Mouse (Mus musculus) limb, embryonic 14.5 days (tissue): ENCODE measurements around the gene Svep1. TPM values are rescaled to one million over a fixed set of nuclear protein-coding genes. Genes with fewer than 3 reads are reported as not detected.
A peak's percentile ranks its signal among the peaks of the same experiment; 100 is the strongest.

Source experiments
- ATAC-seq: fragments of 200-750 bp; cut with Nextera tagmentation; 2 replicates; pipeline ENCODE4 v1.8.0; 2017; ENCODE audit warnings: low read depth, moderate number of reproducible peaks, moderate TSS enrichment; ENCODE audit not compliant: low FRiP score
- DNase-seq: peaks from one replicate; pipeline ENCODE4 v3.0.0-alpha.2; 2015; ENCODE audit warnings: low spot score
- H3K27ac ChIP-seq: fragments of 300-500 bp; sonication (generic); replicated peaks from 2 replicates; pipeline ENCODE4 v1.5.1; 2014; ENCODE audit warnings: low read depth, mild to moderate bottlenecking, low read length, moderate library complexity, mixed read lengths
- H3K27me3 ChIP-seq: fragments of 300-500 bp; sonication (generic); 2 replicates; pipeline ENCODE4 v1.6.1; 2014; ENCODE audit warnings: low read length, mixed read lengths; ENCODE audit not compliant: control insufficient read depth, insufficient read depth
- H3K36me3 ChIP-seq: fragments of 300-500 bp; sonication (generic); 2 replicates; pipeline ENCODE4 v1.6.1; 2014; ENCODE audit warnings: mild to moderate bottlenecking, low read length, moderate library complexity, mixed read lengths; ENCODE audit not compliant: control insufficient read depth, insufficient read depth
- H3K4me1 ChIP-seq: fragments of 300-500 bp; sonication (generic); 2 replicates; pipeline ENCODE4 v1.6.1; 2014; ENCODE audit warnings: antibody characterized with exemption, low read length, mixed read lengths; ENCODE audit not compliant: control insufficient read depth, insufficient read depth
- H3K4me2 ChIP-seq: fragments of 300-500 bp; sonication (generic); replicated peaks from 2 replicates; pipeline ENCODE4 v1.6.1; 2014; ENCODE audit warnings: low read depth, mild to moderate bottlenecking, low read length, moderate library complexity; ENCODE audit not compliant: severe bottlenecking
- H3K4me3 ChIP-seq: fragments of 300-500 bp; sonication (generic); replicated peaks from 2 replicates; pipeline ENCODE4 v1.5.1; 2014; ENCODE audit warnings: low read length
- H3K9ac ChIP-seq: fragments of 300-500 bp; sonication (generic); 2 replicates; pipeline ENCODE4 v1.6.1; 2014; ENCODE audit warnings: mild to moderate bottlenecking, low read depth, low read length, moderate library complexity; ENCODE audit not compliant: severe bottlenecking
- H3K9me3 ChIP-seq: fragments of 300-500 bp; sonication (generic); 2 replicates; pipeline ENCODE4 v1.6.1; 2016; ENCODE audit warnings: low read length; ENCODE audit not compliant: control insufficient read depth
- POLR2A ChIP-seq: fragments of 200-500 bp; IDR thresholded peaks from 2 replicates; pipeline ENCODE4 v1.8.0; 2012; ENCODE audit warnings: inconsistent platforms, mild to moderate bottlenecking, moderate library complexity, borderline replicate concordance; ENCODE audit not compliant: insufficient read depth, insufficient read length; ENCODE audit errors: extremely low read depth
- WGBS: fragments of 180-500 bp; shearing (Covaris S2); extraction: QIAGEN DNeasy Blood & Tissue Kit; methylation state at CpG from one replicate; pipeline ENCODE4 v1.1.7; 2014; 5-methylcytosine and 5-hydroxymethylcytosine counted together
- polyA plus RNA-seq, 2 experiments: library from polyadenylated mRNA; depleted of rRNA in 1 of 2; stranded (reverse) in 1 of 2; unstranded in 1 of 2; fragments of >200 nt; fragmentation: Nextera tagmentation in 1 of 2; extraction: Ambion mirVana in 1 of 2; gene quantifications; 2 replicates each; pipeline versions ENCODE4 v1.2.1 to v1.2.3; 2012 to 2014

The Svep1 gene
- polyA plus RNA-seq, 2 experiments = 7.7 to 11.0 TPM

DNA sequence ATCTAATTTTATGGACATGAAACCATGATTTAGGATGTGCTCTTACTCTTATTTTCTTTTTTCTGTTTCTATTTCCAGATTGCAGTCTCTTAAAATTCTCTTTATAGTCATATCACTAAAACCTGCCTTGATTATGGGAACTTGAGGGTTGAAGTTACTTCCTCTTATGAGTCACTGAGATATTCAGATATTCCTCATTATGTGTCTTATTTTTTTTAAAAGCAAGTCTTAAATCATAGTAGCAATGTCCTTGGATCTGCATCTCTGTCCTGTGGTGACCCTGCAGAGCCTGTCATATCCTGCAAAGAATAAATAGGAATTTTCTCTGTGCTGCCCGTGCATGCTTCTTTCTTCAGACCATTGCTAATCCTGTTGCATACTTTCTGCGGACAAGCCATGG, 166.6 kb downstream of the Svep1 start:
- ATAC-seq = no peak
- Histone ChIP-seq H3K4me2 (no peak overlapping the region), H3K9ac (no peak overlapping the region), H3K27me3 (no peaks in the 10 kb centered on the region), H3K36me3 (no peaks in the 10 kb centered on the region), H3K9me3 (no peaks in the 10 kb centered on the region), H3K27ac (no peak overlapping the region), H3K4me1 (no peaks in the 10 kb centered on the region), H3K4me3 (no peak overlapping the region)
- TF ChIP-seq POLR2A = no peak
- no peak for DNase-seq
- 90% methylated on average over 2 of the region's 2 CpGs for WGBS

DNA sequence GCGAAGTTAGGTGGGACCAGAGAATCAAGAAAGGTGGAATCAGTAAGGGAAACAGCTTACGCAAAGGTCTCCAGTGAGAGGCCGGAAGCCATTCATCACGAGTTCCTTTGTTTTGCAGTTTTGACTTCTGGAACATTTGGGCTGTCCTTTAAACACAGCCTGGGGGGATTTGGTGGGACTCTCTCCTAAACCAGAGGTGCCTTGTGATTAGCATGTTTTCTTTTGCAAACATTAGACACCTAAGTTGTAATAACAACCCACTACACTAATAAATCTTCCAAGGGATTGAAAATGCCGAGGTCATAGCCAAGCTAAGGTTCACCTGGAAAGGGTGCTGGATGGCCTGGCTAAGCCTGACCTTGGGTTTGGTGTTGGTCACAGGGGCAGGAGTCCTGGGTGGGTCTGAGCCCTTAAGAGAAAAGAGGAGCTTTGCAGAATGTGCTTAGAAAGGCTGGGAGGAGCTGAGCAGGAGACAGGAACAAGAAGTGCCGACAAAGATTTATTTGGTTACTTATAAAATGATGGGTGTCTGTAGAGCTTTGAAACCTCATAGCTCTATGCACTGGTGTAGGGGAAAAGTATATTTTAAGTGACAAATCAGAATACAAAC, 169.5 kb downstream of the Svep1 start:
- TF ChIP-seq POLR2A = no peak
- 79% methylated on average over 6 of the region's 6 CpGs for WGBS
- Histone ChIP-seq H3K36me3 (no peaks in the 10 kb centered on the region), H3K4me2 (no peak overlapping the region), H3K9me3 (no peaks in the 10 kb centered on the region), H3K9ac (no peak overlapping the region), H3K27ac (no peak overlapping the region), H3K4me1 (no peaks in the 10 kb centered on the region), H3K27me3 (no peaks in the 10 kb centered on the region), H3K4me3 (no peak overlapping the region)
- ATAC-seq = no peak
- no peak for DNase-seq

DNA sequence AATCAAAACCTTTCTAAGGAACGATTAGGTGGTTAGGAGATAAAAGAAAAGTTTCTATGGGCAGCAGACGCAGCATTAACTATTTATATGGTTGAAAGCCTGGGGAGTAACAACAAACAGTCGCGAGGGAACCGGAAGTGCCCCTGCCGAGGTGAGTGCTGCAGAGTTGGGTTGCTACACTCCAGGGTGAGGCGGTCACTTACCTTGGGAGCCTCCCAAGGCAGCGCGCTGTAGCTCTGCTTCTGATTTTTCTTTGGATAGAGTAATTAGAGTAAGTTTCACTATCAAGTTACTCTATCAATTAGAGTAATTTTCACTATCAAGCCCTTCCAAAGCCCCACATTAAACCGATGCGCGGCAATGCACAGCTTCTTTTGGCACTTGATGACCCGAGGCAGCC, 172.0 kb downstream of the Svep1 start:
- H3K36me3 ChIP-seq = no peaks in the 10 kb centered on the region
- H3K27me3 ChIP-seq = no peaks in the 10 kb centered on the region
- H3K4me1 ChIP-seq = no peaks in the 10 kb centered on the region
- peak overlapping the region; percentile 18; the same call in 1 of the 2 replicates for H3K4me3 ChIP-seq
- peak overlapping the region; percentile 34 for H3K4me2 ChIP-seq
- H3K27ac ChIP-seq = no peak overlapping the region
- H3K9me3 ChIP-seq = no peaks in the 10 kb centered on the region
- no peak overlapping the region for H3K9ac ChIP-seq
- DNase-seq (no peak), ATAC-seq (no peak)
- TF ChIP-seq POLR2A = no peak
- WGBS = 41% methylated on average over 13 of the region's 13 CpGs

DNA sequence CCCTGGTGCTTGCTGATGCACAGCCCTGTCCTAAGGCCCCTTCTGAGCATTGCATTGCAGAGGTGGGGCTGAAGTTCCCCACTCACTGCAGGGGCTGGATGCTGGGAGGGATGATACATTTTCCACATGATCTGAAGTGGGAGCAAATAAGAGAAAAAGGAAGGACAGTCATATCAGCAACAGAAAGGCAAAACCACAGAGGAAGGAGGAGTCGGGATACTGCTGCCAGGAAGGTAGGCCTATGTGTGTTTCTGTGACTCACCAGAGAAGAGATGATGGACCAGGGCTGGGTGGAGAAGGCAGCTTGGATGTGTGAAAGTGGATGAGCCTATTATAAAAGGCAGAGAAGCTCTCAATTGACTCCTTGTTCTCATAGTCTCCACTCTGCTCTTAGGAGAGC, 173.9 kb downstream of the Svep1 start:
- ATAC-seq (no peak), DNase-seq (no peak)
- Histone ChIP-seq H3K4me2 (no peak overlapping the region), H3K36me3 (no peaks in the 10 kb centered on the region), H3K27ac (no peak overlapping the region), H3K9ac (no peak overlapping the region), H3K9me3 (no peaks in the 10 kb centered on the region), H3K4me3 (no peak overlapping the region), H3K27me3 (no peaks in the 10 kb centered on the region), H3K4me1 (no peaks in the 10 kb centered on the region)
- TF ChIP-seq POLR2A = no peak
- WGBS = 82% methylated on average over 1 of the region's 1 CpGs

DNA sequence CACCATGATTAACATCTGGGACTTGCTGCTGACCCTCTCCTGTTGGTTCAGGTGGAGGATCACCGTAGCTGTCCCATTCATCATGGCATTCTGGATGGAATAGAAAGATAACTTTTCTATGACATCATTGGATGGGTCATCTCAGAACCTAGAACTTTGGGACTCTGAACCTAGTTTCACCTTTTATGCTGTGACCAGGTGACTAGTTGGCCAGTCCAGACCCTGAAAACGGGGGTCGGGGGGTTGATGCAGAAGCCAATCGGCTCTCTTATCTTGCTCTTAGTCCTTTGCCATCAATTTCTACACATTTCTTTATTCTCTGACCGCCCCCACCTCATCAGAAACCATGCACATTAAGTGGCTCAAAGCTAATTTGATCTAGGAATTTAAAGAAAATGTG, 197.6 kb downstream of the Svep1 start, which contains the start of gene Txndc8:
Txndc8 (minus strand) TSS at position 101 of the 400 bp plus-strand sequence.
- H3K36me3 ChIP-seq = no peaks in the 10 kb centered on the region
- H3K27ac ChIP-seq = no peak within 1 kb of the TSS
- no peak for DNase-seq
- 92% methylated on average over 5 of the region's 5 CpGs for WGBS
- H3K4me3 ChIP-seq = no peak within 1 kb of the TSS
- H3K9ac ChIP-seq = no peak within 1 kb of the TSS
- H3K4me2 ChIP-seq = no peak within 1 kb of the TSS
- H3K9me3 ChIP-seq = no peaks in the 10 kb centered on the region
- H3K4me1 ChIP-seq = no peaks in the 10 kb centered on the region
- no peaks in the 10 kb centered on the region for H3K27me3 ChIP-seq
- no peak for TF ChIP-seq POLR2A
- ATAC-seq = no peak
